Mouse (Mus musculus): ENCODE data around the gene 1700113H08Rik.

1700113H08Rik gene

DNA sequence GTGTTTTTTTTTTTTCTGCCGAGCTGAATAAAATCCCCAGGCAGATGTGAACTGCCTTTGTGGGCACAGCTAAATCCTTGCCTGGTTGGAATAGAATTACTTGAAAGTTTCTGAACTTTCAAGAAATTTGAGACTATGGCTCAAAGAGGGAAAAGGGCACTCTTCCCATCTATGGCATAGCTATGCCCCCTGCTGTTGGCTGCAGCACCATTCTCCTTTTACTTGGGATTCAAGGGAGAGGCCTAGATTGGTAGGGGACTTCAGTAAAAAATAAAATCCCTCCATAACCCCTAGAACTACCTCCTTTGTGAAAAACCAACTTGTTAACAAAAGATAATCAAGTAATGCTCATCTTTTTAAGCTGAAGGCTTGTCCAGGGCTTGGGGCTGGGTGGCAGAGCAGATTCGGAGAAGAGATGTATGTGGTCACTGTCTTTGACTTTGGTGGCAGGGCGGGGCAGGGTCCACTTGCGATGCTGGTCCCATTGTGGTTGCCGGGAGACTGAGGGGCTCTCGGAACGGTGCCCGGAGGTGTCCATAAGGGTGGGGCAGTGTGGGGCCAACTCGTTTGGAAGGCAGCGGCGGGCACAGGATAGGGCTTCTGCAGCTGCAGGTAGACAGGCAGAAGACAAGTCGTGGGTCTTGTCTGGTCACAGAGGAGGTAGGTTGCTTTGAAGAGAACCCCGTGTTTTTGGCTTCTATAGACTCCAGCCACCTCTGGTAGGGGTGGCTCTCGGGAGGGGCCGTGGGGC is at the start of gene 1700113H08Rik:
TSS of gene 1700113H08Rik (plus strand) at position 546 of the 751 bp plus-strand sequence.
- no peak for DNase-seq (ENCODE audit: extremely low spot score, low read depth, low spot score)

DNA sequence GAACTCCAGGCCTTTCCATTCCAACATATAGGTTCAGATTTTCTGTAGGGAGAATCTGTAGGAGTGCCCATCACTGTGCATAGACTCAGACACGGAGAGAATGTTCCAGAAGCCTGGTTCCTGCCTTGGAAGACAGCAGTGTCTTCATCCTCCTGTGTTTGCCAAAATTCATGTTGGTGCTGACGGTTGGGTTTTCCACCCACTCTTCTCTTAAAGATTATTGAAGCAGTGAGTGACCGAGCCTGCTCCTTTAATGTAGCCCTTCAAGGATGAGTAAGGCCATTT is 49.7 kb upstream of the 1700113H08Rik start:
- no peak for DNase-seq (ENCODE audit: extremely low spot score, low read depth, low spot score)

DNA sequence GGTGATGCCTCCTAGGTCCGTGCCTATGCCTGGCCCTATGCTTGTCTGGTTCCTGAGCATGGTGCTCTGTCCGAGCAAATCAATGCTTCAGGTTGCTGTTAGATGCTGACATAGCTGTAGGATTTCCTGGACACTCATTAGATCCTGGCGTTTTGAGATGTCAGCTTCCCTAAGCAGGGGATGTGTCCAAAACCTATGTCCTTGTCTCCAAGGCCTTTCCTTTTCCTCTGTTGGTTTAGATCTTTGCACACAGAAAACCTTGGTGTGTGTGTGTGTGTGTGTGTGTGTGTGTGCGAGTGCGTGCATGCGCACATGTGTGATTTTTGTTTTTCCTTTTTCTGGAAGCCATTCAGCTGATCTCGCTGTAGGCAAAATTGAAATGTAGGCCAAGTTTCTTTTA is 45.8 kb upstream of the 1700113H08Rik start:
- no peak for DNase-seq (ENCODE audit: extremely low spot score, low read depth, low spot score)

DNA sequence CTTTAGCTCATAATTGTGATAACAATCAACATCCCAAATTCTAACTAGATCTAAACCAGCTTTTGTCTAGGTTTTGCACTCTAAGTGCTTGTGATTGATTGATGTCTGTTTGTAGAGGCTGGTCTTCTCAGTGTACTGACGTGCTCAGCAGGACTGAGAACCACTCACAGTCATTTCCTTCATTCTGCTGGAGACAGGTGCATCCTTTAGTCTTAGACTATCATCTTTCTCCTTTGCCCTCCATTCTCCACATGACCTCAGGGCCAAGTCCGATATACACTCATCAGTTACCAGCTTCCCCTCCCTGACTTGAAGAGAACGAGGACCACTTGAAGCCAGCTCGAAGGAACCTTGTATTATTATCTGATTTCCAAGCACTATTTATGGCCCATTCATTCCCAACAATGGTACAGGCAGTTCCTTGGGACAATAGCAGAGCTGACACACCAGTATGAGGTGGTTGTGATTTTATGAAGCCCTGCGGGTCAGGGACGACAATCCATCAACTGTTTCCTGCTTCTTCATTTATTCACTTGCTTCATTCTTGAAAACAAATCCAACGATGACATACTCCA is 43.4 kb upstream of the 1700113H08Rik start:
- no peak for DNase-seq (ENCODE audit: extremely low spot score, low read depth, low spot score)

DNA sequence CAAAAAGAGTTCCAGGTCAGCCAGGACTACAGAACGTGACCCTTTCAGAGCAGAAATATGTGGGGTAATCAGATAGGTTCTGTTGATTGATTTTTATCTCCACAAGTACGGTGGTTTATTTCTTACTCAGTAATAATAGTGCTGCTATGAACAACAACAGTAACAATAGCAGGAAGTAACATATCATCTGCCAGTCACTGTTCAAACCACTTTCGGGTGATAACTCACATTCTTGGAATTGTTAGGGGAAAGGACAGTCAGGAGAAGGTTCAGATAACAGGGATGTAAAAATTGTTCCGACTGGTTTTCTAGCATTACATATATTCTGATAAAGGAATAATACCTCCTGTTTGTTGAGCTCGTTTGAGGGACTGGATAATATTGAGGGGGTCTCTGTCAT is 42.4 kb upstream of the 1700113H08Rik start:
- no peak for DNase-seq (ENCODE audit: extremely low spot score, low read depth, low spot score)

DNA sequence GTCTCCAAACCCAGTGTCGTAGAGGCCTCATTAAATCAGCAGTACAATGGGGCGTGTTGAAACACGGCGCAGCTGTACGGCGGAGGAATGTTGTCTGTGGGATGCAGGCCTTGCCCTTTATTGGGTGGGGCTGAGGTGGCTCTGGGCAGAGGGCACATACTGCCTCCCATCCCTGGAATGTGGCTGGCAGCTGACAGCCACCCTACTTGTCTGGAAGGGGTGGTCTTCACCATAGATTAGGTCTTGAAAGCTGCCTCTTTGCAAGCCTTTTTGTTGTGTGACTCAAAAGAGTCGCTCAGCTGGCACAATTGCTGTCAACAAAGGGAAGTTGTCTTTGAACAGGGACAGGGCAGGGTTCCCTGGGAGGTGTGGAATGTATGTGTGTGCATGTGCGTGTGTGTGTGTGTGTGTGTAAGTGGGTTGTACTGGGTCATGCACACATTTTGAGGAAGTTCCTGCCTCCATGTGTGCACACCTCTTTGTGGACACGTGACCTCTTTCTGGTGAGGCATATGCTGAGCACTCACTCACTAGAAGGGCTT is 41.6 kb upstream of the 1700113H08Rik start:
- no peak for DNase-seq (ENCODE audit: extremely low spot score, low read depth, low spot score)

DNA sequence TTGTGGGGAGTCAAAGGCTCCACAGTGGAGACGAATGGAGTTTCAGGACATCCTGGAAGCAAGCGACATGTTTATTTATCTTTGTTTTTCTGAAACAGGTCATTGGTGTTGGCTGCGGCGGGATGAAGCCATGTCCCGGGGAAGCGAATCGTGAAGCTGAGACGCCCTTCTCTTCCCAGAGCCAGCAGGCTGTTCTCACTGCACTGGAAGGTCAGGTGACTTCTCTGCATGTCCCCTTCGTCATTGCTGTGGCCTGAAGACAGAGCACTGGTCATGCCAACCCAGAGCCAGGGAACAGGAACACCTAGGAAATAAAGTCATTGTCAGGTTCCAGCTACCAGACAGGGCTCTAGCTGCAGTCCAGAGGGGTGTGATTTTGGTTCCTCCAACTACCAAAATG is 39.0 kb upstream of the 1700113H08Rik start:
- no peak for DNase-seq (ENCODE audit: extremely low spot score, low read depth, low spot score)

DNA sequence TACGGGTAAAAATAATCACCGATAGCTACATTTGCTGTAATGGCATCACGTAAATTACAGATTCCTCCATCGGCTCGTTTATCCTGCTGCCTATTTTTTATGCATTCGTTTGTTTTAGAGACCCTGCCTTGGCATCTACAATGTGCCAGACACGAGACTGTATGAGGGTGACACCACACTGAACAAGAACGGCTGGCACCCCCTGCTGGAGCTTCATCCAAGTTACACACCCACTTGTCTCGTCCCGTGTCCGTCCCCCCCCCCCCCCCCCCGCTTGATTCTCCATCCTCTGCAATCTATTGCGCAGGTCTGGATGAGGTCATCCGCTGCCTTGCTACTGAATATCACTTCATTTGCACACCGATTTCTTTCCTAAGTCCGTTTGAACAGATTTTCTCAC is 37.1 kb upstream of the 1700113H08Rik start:
- DNase-seq (ENCODE audit: extremely low spot score, low read depth, low spot score) = no peak

DNA sequence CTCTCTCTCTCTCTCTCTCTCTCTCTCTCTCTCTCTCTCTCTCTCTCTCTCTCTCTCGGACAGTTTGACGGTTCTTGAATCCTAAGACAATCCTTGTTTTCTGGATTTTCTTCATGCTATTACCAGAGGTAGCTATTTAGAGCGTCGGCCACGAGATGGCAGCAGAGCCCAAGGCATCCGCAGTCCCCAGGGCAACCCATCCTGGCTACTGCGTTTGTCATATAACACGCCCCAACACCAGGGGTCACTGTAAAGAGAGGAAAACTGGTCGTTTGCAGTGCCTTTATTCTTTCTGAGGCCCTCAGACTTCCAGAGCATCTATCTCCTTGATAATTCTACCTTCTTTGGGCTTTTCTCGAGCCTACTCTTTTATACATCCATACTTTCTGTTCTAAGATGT is 33.0 kb upstream of the 1700113H08Rik start:
- peak; percentile 64 for DNase-seq (ENCODE audit: extremely low spot score, low read depth, low spot score)

DNA sequence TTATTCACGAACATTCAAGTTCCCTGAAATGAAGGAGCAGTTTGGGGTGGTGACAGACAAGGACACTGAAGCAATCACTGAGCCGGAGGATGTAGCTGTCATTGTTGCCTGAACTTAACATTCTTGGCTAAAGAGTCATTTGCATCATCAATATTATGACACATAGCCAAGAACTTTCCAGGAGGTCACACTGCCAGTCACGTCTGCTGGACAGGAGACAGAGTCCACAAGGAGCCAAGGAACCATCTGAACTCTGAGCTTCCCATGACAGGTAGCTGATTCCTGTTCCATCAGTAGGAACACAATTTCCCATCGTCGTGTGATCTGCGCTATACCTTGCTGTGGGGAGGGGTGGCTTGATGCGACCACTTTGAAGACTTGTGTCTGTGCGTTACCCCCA is 25.1 kb upstream of the 1700113H08Rik start:
- DNase-seq (ENCODE audit: extremely low spot score, low read depth, low spot score) = no peak

DNA sequence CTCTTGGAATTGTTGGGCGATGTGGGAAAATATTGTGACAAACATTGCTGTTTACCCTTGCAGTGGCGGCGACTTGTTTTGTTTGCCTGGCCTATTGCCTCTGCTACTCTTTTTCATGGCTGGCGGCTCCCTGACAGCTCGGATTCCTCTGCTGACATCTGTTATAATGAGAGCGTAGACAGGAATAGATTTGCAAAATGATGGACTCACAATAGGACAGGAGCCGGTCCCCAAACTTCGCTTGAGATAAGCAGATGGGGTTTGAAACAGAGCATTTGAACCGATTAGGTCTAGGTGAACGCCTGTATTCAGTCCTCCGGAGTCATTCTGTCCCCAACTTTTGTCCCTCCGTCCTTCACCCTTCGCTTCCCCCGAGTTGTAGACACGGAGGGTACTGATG is 22.0 kb upstream of the 1700113H08Rik start:
- DNase-seq (ENCODE audit: extremely low spot score, low read depth, low spot score) = no peak

DNA sequence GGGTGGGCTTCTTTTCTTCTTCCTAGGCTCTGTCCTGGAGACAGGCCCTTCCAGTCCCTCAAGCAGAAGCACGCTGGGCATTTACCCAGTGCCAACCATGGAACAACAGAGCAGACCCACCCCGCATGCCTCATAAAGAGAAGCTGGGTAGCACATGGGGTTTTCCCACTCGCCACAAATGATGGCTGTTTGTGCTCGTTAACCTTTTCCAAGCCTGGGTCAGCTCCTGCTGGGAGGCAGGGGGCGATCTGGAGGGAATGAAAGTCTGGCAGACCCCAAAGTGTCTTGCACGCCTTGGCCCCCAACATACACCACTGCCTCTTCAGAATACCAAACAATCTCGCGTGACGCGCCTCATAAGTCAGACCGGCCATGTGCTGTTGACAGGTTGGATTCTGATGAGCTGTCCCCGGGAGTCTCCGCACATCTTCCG is 21.6 kb upstream of the 1700113H08Rik start:
- DNase-seq (ENCODE audit: extremely low spot score, low read depth, low spot score) = no peak

DNA sequence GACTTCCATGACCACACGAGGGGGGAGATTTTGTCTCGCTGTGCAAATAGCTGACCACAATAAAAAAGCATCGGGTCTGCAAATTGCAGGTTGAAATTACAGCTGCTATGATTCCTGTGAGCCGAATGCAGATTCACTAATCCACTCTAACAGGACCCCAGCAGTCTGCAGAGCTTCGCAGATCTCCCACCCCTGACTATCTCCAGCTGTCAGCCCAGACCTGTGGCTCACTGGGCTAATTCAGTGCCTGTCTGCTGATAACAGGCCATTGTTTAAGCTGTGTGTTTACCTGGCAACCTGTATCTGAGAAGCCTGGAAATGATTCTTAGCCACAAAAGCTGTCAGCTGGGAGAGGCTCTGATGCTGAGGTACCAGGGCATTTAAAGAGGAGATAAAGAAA is 20.8 kb upstream of the 1700113H08Rik start:
- DNase-seq (ENCODE audit: extremely low spot score, low read depth, low spot score) = no peak

DNA sequence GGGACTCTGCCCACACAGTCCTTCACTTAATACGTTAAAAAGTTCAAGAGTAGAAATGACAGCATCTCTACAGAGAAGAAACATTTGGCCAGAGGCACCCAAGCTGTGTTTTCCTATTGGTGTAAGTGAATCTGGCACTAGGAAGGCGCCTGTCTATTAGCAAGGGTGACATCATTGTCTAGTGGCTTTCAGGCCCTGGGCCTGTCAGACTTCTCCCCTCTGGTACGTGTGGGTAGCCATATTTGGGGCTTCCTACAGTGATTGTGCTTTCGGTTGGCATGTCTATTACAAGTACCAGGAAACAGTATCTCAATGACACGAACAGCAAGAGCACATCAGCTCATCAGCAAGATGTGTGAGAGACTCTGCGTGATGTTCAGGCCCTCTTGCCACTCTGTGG is 18.5 kb upstream of the 1700113H08Rik start:
- no peak for DNase-seq (ENCODE audit: extremely low spot score, low read depth, low spot score)

DNA sequence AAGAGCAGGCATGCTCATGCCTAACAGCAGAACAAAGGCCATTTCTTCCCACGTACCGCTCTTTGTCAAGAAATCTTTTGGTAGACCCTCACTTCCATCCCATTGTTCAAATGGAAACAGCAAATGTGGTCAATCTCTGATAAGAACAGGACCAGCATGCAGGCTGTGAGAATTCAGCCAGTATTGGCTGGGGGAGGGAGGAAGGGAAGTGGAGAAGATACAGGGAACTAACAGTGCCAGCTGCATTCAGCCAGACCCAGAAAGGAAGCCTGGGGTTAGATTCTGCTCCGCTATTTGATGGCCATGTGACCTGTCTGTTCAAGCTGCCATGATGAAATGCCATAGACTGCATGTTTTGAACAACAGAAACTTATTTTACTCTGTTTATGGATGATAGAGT is 18.0 kb upstream of the 1700113H08Rik start:
- DNase-seq (ENCODE audit: extremely low spot score, low read depth, low spot score) = no peak

DNA sequence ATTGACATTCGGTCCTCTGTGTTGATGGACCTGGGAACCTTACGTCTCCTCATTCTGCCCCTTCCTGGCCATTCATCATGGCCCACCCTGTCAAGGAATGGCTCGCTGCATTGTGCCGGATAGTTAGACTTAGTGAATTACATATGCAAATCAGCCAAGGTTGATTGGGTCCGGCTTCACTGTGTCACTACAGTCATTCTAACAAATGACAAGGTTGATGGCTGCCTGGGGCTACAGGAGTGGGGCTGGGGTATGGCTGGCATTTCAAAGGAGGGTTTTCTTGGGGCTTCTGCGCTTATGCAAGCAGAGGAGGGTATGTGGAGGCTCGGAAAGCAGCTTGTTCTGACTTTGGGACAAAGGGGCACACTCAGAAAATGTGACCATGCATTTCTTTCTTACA is 16.6 kb upstream of the 1700113H08Rik start:
- DNase-seq (ENCODE audit: extremely low spot score, low read depth, low spot score) = no peak

DNA sequence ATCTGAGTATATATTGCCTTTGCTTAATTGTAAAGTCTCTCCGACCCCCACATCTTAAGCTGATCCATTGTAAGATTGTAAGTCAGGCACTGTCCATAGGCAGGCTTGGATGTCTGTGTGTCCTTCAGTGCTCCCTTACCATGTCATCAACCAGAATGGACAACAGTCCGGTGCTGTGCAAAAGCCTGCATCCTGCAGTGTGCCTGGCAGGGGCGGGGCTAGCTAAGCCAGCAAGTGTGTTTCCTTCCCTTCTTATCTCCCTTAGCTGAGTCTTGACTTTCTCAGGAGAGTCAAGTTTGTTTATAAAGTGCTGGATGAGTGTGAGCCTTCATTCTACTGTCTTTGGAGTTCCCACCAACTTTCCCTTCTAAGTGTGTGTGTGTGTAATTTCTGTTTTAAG is 12.6 kb upstream of the 1700113H08Rik start:
- no peak for DNase-seq (ENCODE audit: extremely low spot score, low read depth, low spot score)

DNA sequence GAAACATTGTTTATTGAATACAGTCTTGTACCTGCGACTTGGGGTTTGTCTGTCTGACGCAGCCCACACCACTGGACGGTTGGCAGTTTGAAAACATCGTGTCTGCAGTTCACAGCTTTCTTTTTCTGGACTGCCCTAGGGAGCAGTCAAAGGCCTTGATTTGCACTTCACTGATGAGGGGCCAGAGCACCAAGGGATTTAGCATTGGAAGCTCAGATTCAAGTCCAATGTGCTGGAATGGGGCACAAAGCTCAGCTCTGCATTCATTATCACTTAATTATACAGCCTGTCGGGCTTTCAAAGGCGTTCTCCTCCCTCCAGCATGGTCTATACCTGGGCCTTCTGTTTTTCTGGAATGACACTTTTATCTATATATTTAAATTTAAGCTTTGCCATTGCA is 11.4 kb upstream of the 1700113H08Rik start:
- no peak for DNase-seq (ENCODE audit: extremely low spot score, low read depth, low spot score)

DNA sequence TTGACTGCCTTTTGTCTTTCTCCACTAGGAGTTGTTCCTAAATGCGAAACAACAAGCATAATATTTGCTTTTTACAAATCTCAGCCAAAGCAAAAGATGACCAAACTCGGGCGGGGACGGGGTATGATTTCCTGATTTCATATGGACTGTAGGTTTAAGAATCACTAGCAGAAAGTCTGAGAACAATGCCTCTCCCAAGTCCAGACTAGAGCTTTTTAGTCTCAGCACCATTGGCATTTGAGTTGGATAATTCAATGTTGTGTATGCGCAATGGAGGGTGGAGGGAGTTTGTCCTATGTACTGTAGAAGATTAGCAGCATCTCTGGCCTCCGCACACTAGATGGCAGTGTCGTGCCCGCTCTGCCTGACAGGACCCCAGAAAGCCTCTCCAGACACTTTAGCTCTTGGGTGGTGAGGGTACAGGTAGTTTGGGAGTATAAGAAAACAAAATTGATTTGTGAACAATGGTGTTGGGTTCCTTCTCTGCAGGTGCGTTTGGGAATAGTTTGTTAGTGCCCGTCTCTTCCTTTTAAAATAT is 10.8 kb upstream of the 1700113H08Rik start:
- no peak for DNase-seq (ENCODE audit: extremely low spot score, low read depth, low spot score)

DNA sequence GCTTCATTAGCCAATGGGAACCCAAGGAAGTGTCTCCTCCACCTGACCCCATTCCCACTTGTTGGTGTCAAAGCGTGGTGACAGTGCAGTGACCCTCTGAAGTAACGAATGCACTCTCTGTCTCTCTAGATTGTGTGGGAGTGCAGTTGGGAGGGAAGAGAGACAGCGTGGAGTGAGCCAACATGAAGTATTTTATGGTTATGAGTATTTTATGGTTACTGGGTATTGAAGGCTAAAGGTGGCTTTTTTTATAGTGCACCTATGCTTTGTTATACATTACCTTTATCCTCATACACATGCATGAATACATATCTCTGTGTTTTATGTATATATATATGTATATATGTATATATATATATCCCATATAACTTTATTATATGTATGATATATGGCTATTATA is 8.7 kb upstream of the 1700113H08Rik start:
- no peak for DNase-seq (ENCODE audit: extremely low spot score, low read depth, low spot score)

DNA sequence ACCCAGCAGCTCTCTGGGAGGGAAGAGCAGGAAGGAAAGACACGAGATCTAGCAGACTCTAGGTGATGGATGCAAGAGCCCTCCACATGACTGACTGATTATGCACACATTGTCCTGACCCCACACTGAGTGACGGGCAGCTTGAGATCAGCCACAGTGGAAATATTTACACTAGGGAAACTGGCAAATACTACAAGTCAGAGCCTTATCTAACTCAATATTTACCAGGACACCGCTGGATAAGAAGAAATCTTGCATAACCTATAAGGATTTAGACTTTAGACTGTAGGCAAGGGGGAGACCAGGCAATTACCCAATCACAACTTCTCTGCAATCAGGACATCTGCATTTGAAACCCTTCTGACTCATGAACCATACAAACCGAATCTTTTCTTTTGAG is 6.1 kb upstream of the 1700113H08Rik start:
- no peak for DNase-seq (ENCODE audit: extremely low spot score, low read depth, low spot score)

DNA sequence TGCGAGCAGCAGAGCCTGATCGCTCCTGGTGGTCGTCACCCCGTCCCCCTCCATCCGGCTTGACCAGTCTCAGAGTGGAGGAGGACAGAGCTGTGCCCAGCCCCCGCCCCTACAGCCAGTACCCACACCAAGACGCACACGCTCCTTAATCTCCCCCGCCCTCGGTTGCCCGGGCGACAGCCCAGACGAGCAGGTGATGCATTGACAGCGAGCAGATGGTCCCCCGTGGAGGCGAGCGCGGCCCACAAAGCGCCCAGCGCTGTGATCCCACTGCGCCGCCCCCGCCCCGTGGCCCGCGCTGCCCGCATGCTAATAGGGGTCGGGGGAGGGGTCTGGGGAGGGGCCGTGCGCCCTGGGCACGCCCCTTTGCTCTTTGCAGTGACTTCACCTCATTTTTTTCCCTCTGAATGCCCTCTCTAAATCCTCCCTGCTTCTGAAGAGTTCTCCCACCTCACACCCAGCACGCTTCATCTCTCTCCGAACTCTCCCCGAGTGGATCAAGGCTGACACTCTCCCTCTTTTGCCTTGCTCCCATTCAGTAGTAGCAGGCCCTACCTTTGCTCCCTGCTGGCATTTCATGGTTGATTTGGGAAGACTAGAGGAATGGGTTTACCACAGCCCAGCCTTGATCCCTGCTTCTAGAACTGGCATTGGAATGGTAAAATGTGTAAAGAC is 543 bp downstream of the 1700113H08Rik start:
- DNase-seq (ENCODE audit: extremely low spot score, low read depth, low spot score) = no peak

Measured in hindlimb bud, embryonic 11.5 days (tissue).